Mouse (Mus musculus) MEL (cell line): Measurements from ENCODE around the gene Zdhhc12. TPM values are rescaled to one million over a fixed set of nuclear protein-coding genes. Genes with fewer than 3 reads are reported as not detected.
"Not testable (repeated sequence)": the region's sequence is repeated elsewhere in the genome, so short reads cannot be mapped to it uniquely, and the experiment has no call there.

Experiments
- DNase-seq: peaks from one replicate; pipeline ENCODE4 v3.0.0; 2011; ENCODE audit warnings: low read depth, low spot score
- H3K27ac ChIP-seq: 2 replicates; pipeline ENCODE4 v1.5.1; 2012; ENCODE audit warnings: low read depth, mild to moderate bottlenecking, control low read depth, low read length, moderate library complexity; ENCODE audit not compliant: control insufficient read depth
- H3K27me3 ChIP-seq, 2 experiments: fragments of 150-350 bp in 1 of 2; sonication (generic) in 1 of 2; 2 replicates each; pipeline ENCODE4 v1.6.1; 2012; ENCODE audit warnings: low read length in 2 of 2, mild to moderate bottlenecking in 2 of 2, improper control_type of control experiment in 1 of 2, moderate library complexity in 1 of 2; ENCODE audit not compliant: insufficient read depth in 2 of 2, control insufficient read depth in 1 of 2
- H3K36me3 ChIP-seq, 2 experiments: 2 replicates each; pipeline ENCODE4 v1.6.1; 2012 to 2014; ENCODE audit warnings: low read length in 2 of 2, improper control_type of control experiment in 1 of 2, inconsistent platforms in 1 of 2, mild to moderate bottlenecking in 1 of 2; ENCODE audit not compliant: insufficient read depth in 2 of 2, control insufficient read depth in 1 of 2
- H3K4me1 ChIP-seq, 2 experiments: fragments of 150-350 bp in 1 of 2; sonication (generic) in 1 of 2; 2 replicates each; pipeline ENCODE4 v1.6.1; 2012; ENCODE audit warnings: low read length in 2 of 2, improper control_type of control experiment in 1 of 2, mild to moderate bottlenecking in 1 of 2; ENCODE audit not compliant: insufficient read depth in 2 of 2, control insufficient read depth in 1 of 2
- H3K4me3 ChIP-seq, 2 experiments: fragments of 150-350 bp in 1 of 2; sonication (generic) in 1 of 2; 2 replicates each; pipeline ENCODE4 v1.5.1; 2012; ENCODE audit warnings: low read depth in 2 of 2, low read length in 2 of 2, mild to moderate bottlenecking in 2 of 2, moderate library complexity in 2 of 2, control low read depth in 1 of 2, improper control_type of control experiment in 1 of 2; ENCODE audit not compliant: control insufficient read depth in 1 of 2, insufficient read depth in 1 of 2
- H3K79me2 ChIP-seq: 2 replicates; pipeline ENCODE4 v1.6.1; 2012; ENCODE audit warnings: mild to moderate bottlenecking, low read length, moderate library complexity; ENCODE audit not compliant: control insufficient read depth, poor library complexity, insufficient read depth
- H3K9ac ChIP-seq: 2 replicates; pipeline ENCODE4 v1.6.1; 2012; ENCODE audit warnings: low read depth, mild to moderate bottlenecking, control low read depth, low read length, moderate library complexity; ENCODE audit not compliant: control insufficient read depth, poor library complexity, severe bottlenecking
- H3K9me3 ChIP-seq: fragments of 150-350 bp; sonication (generic); replicated peaks from 2 replicates; pipeline ENCODE4 v1.6.1; 2012; ENCODE audit warnings: mild to moderate bottlenecking, low read length, improper control_type of control experiment, moderate library complexity; ENCODE audit not compliant: insufficient read depth
- CTCF ChIP-seq, 3 experiments: IDR thresholded peaks in 2 of 3; conservative IDR thresholded peaks in 1 of 3; 2 replicates each; pipeline ENCODE4 v1.5.1; 2011 to 2012; ENCODE audit warnings: low read length in 3 of 3, low read depth in 2 of 3, mild to moderate bottlenecking in 2 of 3, improper control_type of control experiment in 1 of 3, inconsistent platforms in 1 of 3, mixed read lengths in 1 of 3, moderate library complexity in 1 of 3; ENCODE audit not compliant: control insufficient read depth in 1 of 3, insufficient read depth in 1 of 3, poor library complexity in 1 of 3, severe bottlenecking in 1 of 3
- ELF1 ChIP-seq: IDR thresholded peaks from 2 replicates; pipeline ENCODE4 v1.6.1; 2014; ENCODE audit warnings: low read depth, mild to moderate bottlenecking, inconsistent platforms, low read length, improper control_type of control experiment, moderate library complexity
- ETS1 ChIP-seq: IDR thresholded peaks from 2 replicates; pipeline ENCODE4 v1.6.1; 2012; ENCODE audit warnings: low read depth, mild to moderate bottlenecking, inconsistent platforms, low read length, improper control_type of control experiment, moderate library complexity
- GATA1 ChIP-seq: IDR thresholded peaks from 2 replicates; pipeline ENCODE4 v1.6.1; 2011; ENCODE audit warnings: low read depth, low read length, improper control_type of control experiment
- JUND ChIP-seq: IDR thresholded peaks from 2 replicates; pipeline ENCODE4 v1.6.1; 2011; ENCODE audit warnings: low read depth, mild to moderate bottlenecking, improper control_type of control experiment, low read length
- KAT2A ChIP-seq: conservative IDR thresholded peaks from 2 replicates; pipeline ENCODE4 v1.6.1; 2012; ENCODE audit warnings: low read depth, low read length, improper control_type of control experiment, inconsistent platforms
- MAFK ChIP-seq: IDR thresholded peaks from 2 replicates; pipeline ENCODE4 v1.6.1; 2011; ENCODE audit warnings: low read depth, mild to moderate bottlenecking, low read length, improper control_type of control experiment, borderline replicate concordance
- MAX ChIP-seq: IDR thresholded peaks from 2 replicates; pipeline ENCODE4 v1.6.1; 2011; ENCODE audit warnings: low read length, improper control_type of control experiment
- MYC ChIP-seq: IDR thresholded peaks from 2 replicates; pipeline ENCODE4 v1.6.1; 2011; ENCODE audit warnings: low read depth, mild to moderate bottlenecking, low read length, improper control_type of control experiment, moderate library complexity
- NELFE ChIP-seq: IDR thresholded peaks from 2 replicates; pipeline ENCODE4 v1.6.1; 2011; ENCODE audit warnings: low read depth, low read length, improper control_type of control experiment
- POLR2AphosphoS2 ChIP-seq: IDR thresholded peaks from 2 replicates; pipeline ENCODE4 v1.6.1; 2011; ENCODE audit warnings: low read length, improper control_type of control experiment
- SIN3A ChIP-seq: IDR thresholded peaks from 2 replicates; pipeline ENCODE4 v1.6.1; 2012; ENCODE audit warnings: low read length, improper control_type of control experiment, inconsistent platforms
- TBP ChIP-seq: IDR thresholded peaks from 2 replicates; pipeline ENCODE4 v1.8.0; 2011; ENCODE audit warnings: low read depth, low read length, improper control_type of control experiment
- TCF12 ChIP-seq: IDR thresholded peaks from 2 replicates; pipeline ENCODE4 v1.6.1; 2014; ENCODE audit warnings: low read depth, mild to moderate bottlenecking, inconsistent platforms, low read length, improper control_type of control experiment, moderate library complexity
- UBTF ChIP-seq: IDR thresholded peaks from 2 replicates; pipeline ENCODE4 v1.6.1; 2012; ENCODE audit warnings: low read depth, mild to moderate bottlenecking, inconsistent platforms, low read length, improper control_type of control experiment, moderate library complexity, borderline replicate concordance; ENCODE audit not compliant: insufficient read depth
- USF1 ChIP-seq: IDR thresholded peaks from 2 replicates; pipeline ENCODE4 v1.6.1; 2014; ENCODE audit warnings: low read depth, mild to moderate bottlenecking, inconsistent platforms, low read length, improper control_type of control experiment, moderate library complexity
- ZC3H11A ChIP-seq: IDR thresholded peaks from 2 replicates; pipeline ENCODE4 v1.6.1; 2012; ENCODE audit warnings: low read depth, mild to moderate bottlenecking, inconsistent platforms, low read length, improper control_type of control experiment
- ZMIZ1 ChIP-seq: IDR thresholded peaks from 2 replicates; pipeline ENCODE4 v1.6.1; 2012; ENCODE audit warnings: low read depth, mild to moderate bottlenecking, inconsistent platforms, low read length, improper control_type of control experiment, moderate library complexity
- ZNF384 ChIP-seq: IDR thresholded peaks from 2 replicates; pipeline ENCODE4 v1.6.1; 2012; ENCODE audit warnings: low read depth, mild to moderate bottlenecking, inconsistent platforms, low read length, improper control_type of control experiment
- polyA plus RNA-seq, 2 experiments: library from polyadenylated mRNA; stranded (reverse) in 1 of 2; unstranded in 1 of 2; fragments of >175 nt in 1 of 2; fragments of >200 nt in 1 of 2; gene quantifications; 2 replicates each; pipeline versions ENCODE4 v1.2.1 to v1.2.4; 2012; ENCODE audit warnings: low replicate concordance in 2 of 2, low read depth in 1 of 2; ENCODE audit not compliant: insufficient read length in 2 of 2, insufficient read depth in 1 of 2, missing spikeins in 1 of 2
- total RNA-seq: library from RNA; depleted of rRNA; stranded (reverse); fragments of 300-350 nt; gene quantifications from 2 replicates; pipeline ENCODE4 v1.2.3, GENCODE M21; 2012

Zdhhc12 gene
- total and polyA plus RNA-seq, 3 experiments = 25.1 to 42.1 TPM; not detected in 1

DNA sequence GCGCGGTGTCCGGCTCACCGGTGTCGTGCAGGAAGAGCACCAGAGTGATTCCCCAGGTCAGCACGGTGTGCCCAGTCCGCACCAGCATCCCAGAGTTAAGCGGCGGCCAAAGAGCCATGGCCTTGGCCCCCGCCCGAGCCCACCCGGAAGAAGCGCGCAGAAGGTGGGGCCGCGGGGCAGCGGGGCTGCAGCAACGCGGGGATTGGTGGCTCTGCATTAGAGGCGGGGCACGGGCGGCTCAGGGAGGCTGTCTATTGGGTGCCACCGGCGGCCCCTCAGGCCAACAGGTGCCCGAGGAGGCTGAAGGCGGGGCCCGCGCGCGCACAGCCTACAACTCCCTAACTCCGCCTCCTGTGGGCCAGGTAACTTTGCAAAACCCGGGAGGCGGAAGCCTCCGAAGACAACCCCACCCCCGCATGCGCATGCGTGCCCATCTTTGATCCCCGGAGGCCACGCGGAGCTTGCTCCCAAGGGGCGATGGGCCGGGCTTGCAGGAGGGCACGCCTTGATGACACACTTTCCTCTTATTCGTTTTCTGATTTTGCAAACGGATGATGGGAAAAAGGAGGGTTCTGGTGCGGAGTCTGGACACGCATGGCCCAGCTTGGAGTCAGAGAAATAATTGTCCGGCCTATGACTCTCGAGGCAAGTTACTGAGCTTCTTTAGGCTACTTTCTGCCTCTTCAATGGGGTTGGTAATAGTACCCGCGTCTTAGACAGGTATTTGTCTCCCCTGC, at the start of gene Zdhhc12 (continued):
- peak; percentile 96 for TF ChIP-seq MYC
- TF ChIP-seq NELFE = peak; percentile 93
- TF ChIP-seq TCF12 = peak; percentile 38; the same call in 1 of the 2 replicates
- peak; percentile 89 for TF ChIP-seq TBP

GRCm38 (mm10) chr2:30140021-30140420, 46.6 kb upstream of the Zdhhc12 start:
- not testable (repeated sequence) for H3K4me1 ChIP-seq, H3K9me3 ChIP-seq, DNase-seq, H3K4me3 ChIP-seq, H3K27ac ChIP-seq, H3K36me3 ChIP-seq, H3K9ac ChIP-seq, H3K27me3 ChIP-seq, H3K79me2 ChIP-seq

DNA sequence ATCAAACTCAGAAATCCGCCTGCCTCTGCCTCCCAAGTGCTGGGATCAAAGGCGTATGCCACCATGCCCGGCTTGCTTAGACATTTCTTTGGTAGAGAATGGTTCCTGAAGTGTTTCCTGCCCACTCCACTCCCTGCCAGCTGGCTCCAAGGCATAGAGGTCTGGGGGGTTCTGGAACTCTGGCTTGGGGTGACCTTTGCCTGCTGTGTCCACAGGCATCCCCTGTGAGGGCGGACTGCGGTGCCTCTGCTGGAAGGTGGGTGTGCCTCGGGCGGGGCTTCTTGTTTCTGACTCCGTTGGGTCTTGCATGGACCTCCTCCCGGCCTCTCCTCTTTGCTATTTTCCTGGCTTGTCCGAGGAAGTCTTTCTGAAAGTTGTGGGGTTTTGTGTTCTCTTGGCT, 43.0 kb upstream of the Zdhhc12 start:
- TF ChIP-seq MAFK = no peak
- no peak for TF ChIP-seq POLR2AphosphoS2
- TF ChIP-seq SIN3A = no peak
- TF ChIP-seq ETS1 = no peak
- TF ChIP-seq MAX = no peak
- no peak for TF ChIP-seq NELFE
- TF ChIP-seq USF1 = no peak
- no peak for TF ChIP-seq TCF12
- TF ChIP-seq KAT2A = no peak
- no peak for TF ChIP-seq ZNF384
- no peak for TF ChIP-seq ELF1
- TF ChIP-seq UBTF = no peak
- TF ChIP-seq GATA1 = no peak
- TF ChIP-seq ZMIZ1 = no peak
- TF ChIP-seq ZC3H11A = no peak
- TF ChIP-seq CTCF (IDR thresholded peaks at IDR 0.05 in 2 of 3, conservative IDR thresholded peaks at IDR 0.05 in 1 of 3; ENCODE audit: control insufficient read depth in 1 of 3, insufficient read depth in 1 of 3, low read depth in 2 of 3, low read length in 3 of 3, poor library complexity in 1 of 3, severe bottlenecking in 1 of 3) = no peak
- TF ChIP-seq JUND = no peak
- Histone ChIP-seq H3K9ac (no peak overlapping the region), H3K79me2 (peaks cover 9% of the 10 kb centered on the region), H3K9me3 (no peaks in the 10 kb centered on the region), H3K36me3 (peaks cover under 1 to 8% of the 10 kb centered on the region in 2 experiments), H3K27me3 (no peaks in the 10 kb centered on the region), H3K4me1 (peaks cover 2 to 11% of the 10 kb centered on the region in 2 experiments; a peak in 2 of 4 replicates), H3K4me3 (no peak overlapping the region), H3K27ac (no peak overlapping the region)
- DNase-seq = no peak
